Mouse (Mus musculus) neural tube, embryonic 11.5 days (tissue): ENCODE data around the gene Adk. TPM values are rescaled to one million over a fixed set of nuclear protein-coding genes. Genes with fewer than 3 reads are reported as not detected.
"Not testable (repeated sequence)": the region's sequence is repeated elsewhere in the genome, so short reads cannot be mapped to it uniquely, and the experiment has no call there.

Experiments used
- ATAC-seq: fragments of 200-750 bp; cut with Nextera tagmentation; 2 replicates; pipeline ENCODE4 v1.8.0; 2017; ENCODE audit warnings: moderate number of reproducible peaks, mild to moderate bottlenecking, moderate TSS enrichment, moderate library complexity; ENCODE audit not compliant: insufficient read depth, low FRiP score, low TSS enrichment
- DNase-seq: peaks from one replicate; pipeline ENCODE4 v3.0.0-alpha.2; 2015; ENCODE audit warnings: low spot score
- H3K27ac ChIP-seq: fragments of 300-500 bp; sonication (generic); 2 replicates; pipeline ENCODE4 v1.5.1; 2014; ENCODE audit warnings: low read depth, mild to moderate bottlenecking, low read length
- H3K27me3 ChIP-seq: fragments of 300-500 bp; sonication (generic); 2 replicates; pipeline ENCODE4 v1.6.1; 2014; ENCODE audit warnings: mild to moderate bottlenecking, low read length, mixed read lengths; ENCODE audit not compliant: control insufficient read depth, insufficient read depth
- H3K36me3 ChIP-seq: fragments of 300-500 bp; sonication (generic); 2 replicates; pipeline ENCODE4 v1.6.1; 2014; ENCODE audit warnings: mild to moderate bottlenecking, low read length, moderate library complexity, mixed read lengths; ENCODE audit not compliant: control insufficient read depth, insufficient read depth
- H3K4me1 ChIP-seq: fragments of 300-500 bp; sonication (generic); 2 replicates; pipeline ENCODE4 v1.6.1; 2014; ENCODE audit warnings: low read length, mixed read lengths; ENCODE audit not compliant: control insufficient read depth, insufficient read depth
- H3K4me2 ChIP-seq: fragments of 300-500 bp; sonication (generic); 2 replicates; pipeline ENCODE4 v1.6.1; 2014; ENCODE audit warnings: low read depth, mild to moderate bottlenecking, moderate library complexity
- H3K4me3 ChIP-seq: fragments of 300-500 bp; sonication (generic); 2 replicates; pipeline ENCODE4 v1.5.1; 2014; ENCODE audit warnings: low read depth, low read length
- H3K9ac ChIP-seq: fragments of 300-500 bp; sonication (generic); 2 replicates; pipeline ENCODE4 v1.6.1; 2014; ENCODE audit warnings: mild to moderate bottlenecking, low read length
- H3K9me3 ChIP-seq: fragments of 300-500 bp; sonication (generic); 2 replicates; pipeline ENCODE4 v1.6.1; 2016; ENCODE audit warnings: low read length; ENCODE audit not compliant: control insufficient read depth
- WGBS: fragments of 180-500 bp; shearing (Covaris S2); extraction: QIAGEN DNeasy Blood & Tissue Kit; methylation state at CpG from one replicate; pipeline ENCODE4 v1.1.7; 2014; 5-methylcytosine and 5-hydroxymethylcytosine counted together
- polyA plus RNA-seq: library from polyadenylated mRNA; unstranded; fragments of >200 nt; fragmentation: Nextera tagmentation; extraction: Ambion mirVana; gene quantifications from 2 replicates; pipeline ENCODE4 v1.2.1, GENCODE M21; 2014

The Adk gene
- polyA plus RNA-seq, 1 experiment from 2014 or later = 106 TPM

DNA sequence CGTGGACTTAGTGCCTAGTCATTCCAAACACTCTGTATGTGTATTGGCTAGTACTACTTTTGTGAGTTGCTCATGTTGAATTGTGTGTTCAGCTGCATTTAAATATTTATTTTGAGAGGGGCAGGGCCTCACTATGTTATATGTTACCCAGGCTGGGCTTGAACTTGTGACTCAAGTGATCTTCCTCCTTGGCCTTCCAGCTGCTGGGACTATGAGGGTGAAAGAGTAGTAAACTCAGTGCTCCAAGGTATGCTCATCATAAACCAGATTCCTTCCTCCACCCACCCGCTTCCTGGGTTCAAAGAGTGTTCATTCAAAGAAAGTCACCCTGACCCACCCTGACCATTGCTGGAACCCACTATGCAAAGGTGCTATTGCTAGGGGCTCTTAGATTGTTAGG is 434.8 kb downstream of the Adk start:
- ATAC-seq, H3K4me3 ChIP-seq, H3K27me3 ChIP-seq, H3K9me3 ChIP-seq, H3K27ac ChIP-seq, H3K9ac ChIP-seq, H3K36me3 ChIP-seq, H3K4me1 ChIP-seq, DNase-seq, H3K4me2 ChIP-seq: not testable (repeated sequence)
- WGBS = 94% methylated on average over 2 of the region's 2 CpGs

DNA sequence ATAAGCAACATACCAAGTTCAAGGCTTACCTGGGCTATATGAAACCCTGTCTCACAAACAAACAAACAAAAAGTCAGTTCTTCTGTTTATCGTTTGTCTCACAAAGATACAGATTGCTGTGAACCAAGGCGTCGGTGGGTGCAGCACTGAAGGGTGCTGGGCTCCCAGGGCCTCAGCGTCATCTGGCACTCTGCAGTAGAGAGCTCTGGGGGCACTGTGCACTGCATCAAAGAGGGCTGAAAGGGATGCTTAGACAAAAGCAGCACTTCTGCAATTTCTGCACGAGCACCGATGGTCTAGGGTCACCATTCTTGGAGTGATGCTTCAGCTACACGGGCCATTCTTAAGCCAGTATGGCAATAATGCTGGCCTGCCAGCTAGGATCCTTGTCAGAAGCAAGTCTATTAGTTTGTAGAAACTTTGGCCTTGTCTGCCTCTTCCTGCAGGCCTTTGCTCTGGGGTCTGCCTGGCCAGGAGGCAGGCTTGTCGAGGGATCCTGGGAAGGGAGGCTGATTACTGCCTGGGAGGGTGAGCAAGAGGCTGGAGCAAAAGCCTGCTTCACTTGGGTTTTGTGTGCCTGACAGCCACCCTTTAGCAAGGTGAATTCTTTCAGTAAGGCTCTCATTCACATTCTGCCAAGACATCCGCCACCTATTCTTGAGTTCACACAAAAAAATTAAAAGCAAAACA is 436.2 kb downstream of the Adk start:
- WGBS = 71% methylated on average over 8 of the region's 9 CpGs
- not testable (repeated sequence) for ATAC-seq, H3K27ac ChIP-seq, H3K4me2 ChIP-seq, H3K36me3 ChIP-seq, H3K4me1 ChIP-seq, H3K4me3 ChIP-seq, H3K27me3 ChIP-seq, DNase-seq, H3K9ac ChIP-seq, H3K9me3 ChIP-seq

DNA sequence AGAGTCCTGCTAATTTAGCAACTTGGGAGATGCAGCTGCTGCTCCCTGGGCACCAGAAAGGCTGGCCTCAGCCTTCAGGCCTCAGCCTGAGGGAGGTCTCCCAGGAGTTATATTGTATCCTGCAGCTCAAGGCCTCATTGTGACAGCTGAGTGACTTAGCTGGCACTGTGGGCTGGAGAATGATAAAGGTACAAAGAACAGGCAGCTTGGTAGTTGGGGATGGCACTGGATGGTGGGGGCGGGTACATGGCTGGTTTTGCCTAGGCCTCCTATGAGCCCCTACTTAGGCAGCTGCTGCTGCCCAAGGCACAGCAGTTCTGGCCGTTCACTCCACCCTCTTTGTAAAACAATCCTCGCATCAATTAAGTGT is 436.7 kb downstream of the Adk start:
- Histone ChIP-seq H3K4me1 (no peaks in the 10 kb centered on the region; the same call in 1 of the 2 replicates), H3K27me3 (no peaks in the 10 kb centered on the region), H3K9ac (no peak overlapping the region), H3K4me3 (no peak overlapping the region), H3K9me3 (no peaks in the 10 kb centered on the region), H3K36me3 (no peaks in the 10 kb centered on the region), H3K27ac (no peak overlapping the region), H3K4me2 (no peak overlapping the region)
- WGBS = 57% methylated on average over 3 of the region's 3 CpGs
- no peak for DNase-seq
- ATAC-seq = no peak

DNA sequence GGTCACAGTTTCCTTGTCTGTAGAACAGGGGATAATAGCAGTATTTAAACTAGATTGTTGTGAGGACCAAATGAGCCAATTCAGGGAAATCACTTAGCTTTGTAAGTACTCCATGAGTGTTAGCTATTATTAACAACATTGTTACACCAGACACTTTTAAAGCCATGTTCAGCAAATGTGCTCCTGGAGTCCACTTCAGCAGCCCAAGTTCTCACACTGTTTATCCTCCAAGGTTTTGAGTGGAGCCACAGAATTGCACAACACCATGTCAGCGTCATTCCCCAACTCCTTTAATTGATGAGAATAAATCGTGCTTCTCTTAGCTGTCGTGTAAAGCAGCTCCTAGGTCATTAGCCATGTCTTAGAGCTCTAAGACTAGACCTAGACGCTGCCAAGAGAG is 437.8 kb downstream of the Adk start:
- Histone ChIP-seq H3K4me1 (no peaks in the 10 kb centered on the region; the same call in 1 of the 2 replicates), H3K27me3 (no peaks in the 10 kb centered on the region), H3K36me3 (no peaks in the 10 kb centered on the region), H3K9me3 (no peaks in the 10 kb centered on the region), H3K4me2 (no peak overlapping the region), H3K4me3 (no peak overlapping the region), H3K27ac (no peak overlapping the region), H3K9ac (no peak overlapping the region)
- DNase-seq (no peak), ATAC-seq (no peak)
- WGBS = 57% methylated on average over 4 of the region's 4 CpGs

Other genes with a start within 250 kb of the Adk start
- 0.30 and 0.62 TPM in 2 replicates for gene Plau, start 215.9 kb upstream of the Adk start, polyA plus RNA-seq
- 51.2 and 55.5 TPM in 2 replicates for gene Vcl, start 123.2 kb upstream of the Adk start, polyA plus RNA-seq
- 127 and 132 TPM in 2 replicates for gene Ap3m1, start 66 bp upstream of the Adk start, polyA plus RNA-seq